Mouse (Mus musculus) cerebellum, postnatal 14 days (tissue): ENCODE results near the gene Ctns.

Experiments used
- DNase-seq, 2 experiments: peaks; one replicate each; pipeline ENCODE4 v3.0.0; 2021; ENCODE audit warnings: mixed read lengths in 2 of 2

Ctns gene

GRCm38 (mm10) chr11:73193047-73193446, 5.8 kb downstream of the Ctns start:
- DNase-seq: peak; percentile 83 to 84

- no peak for DNase-seq
These were observed 11.6 kb downstream of the Ctns start for GRCm38 (mm10) chr11:73187231-73187630.

GRCm38 (mm10) chr11:73185872-73186615, 12.8 kb downstream of the Ctns start:
- no peak for DNase-seq

GRCm38 (mm10) chr11:73177895-73178294, 20.9 kb downstream of the Ctns start:
- no peak for DNase-seq

GRCm38 (mm10) chr11:73177509-73177875, 21.4 kb downstream of the Ctns start:
- DNase-seq: peak in 1 of 2 experiments; percentile 63

GRCm38 (mm10) chr11:73176608-73177508, 22.0 kb downstream of the Ctns start, which contains the start of the genes Emc6 and Tax1bp3:
Gene Emc6 (minus strand): TSS chr11:73177037.
Gene Tax1bp3 (plus strand): TSS chr11:73177083.
- DNase-seq: peak; percentile 97

- DNase-seq: no peak
These were observed 22.7 kb downstream of the Ctns start for GRCm38 (mm10) chr11:73176186-73176585.

GRCm38 (mm10) chr11:73175612-73176011, 23.2 kb downstream of the Ctns start:
- no peak for DNase-seq

- no peak for DNase-seq
These were observed 26.7 kb downstream of the Ctns start for GRCm38 (mm10) chr11:73172186-73172585.

- peak; percentile 74 to 82 for DNase-seq
These were observed 29.6 kb downstream of the Ctns start for GRCm38 (mm10) chr11:73169231-73169630.

GRCm38 (mm10) chr11:73168576-73168975, 30.3 kb downstream of the Ctns start:
- no peak for DNase-seq

GRCm38 (mm10) chr11:73168071-73168470, 30.8 kb downstream of the Ctns start:
- DNase-seq: no peak

GRCm38 (mm10) chr11:73162284-73162683, 36.6 kb downstream of the Ctns start:
- DNase-seq: no peak

GRCm38 (mm10) chr11:73161616-73162015, 37.2 kb downstream of the Ctns start:
- no peak for DNase-seq

- no peak for DNase-seq
These were observed 38.0 kb downstream of the Ctns start for GRCm38 (mm10) chr11:73160811-73161200.

GRCm38 (mm10) chr11:73159957-73160810, 38.7 kb downstream of the Ctns start, which contains the start of gene P2rx5:
Gene P2rx5 (plus strand): TSS chr11:73160421.
- DNase-seq: peak; percentile 32 to 45

- DNase-seq: no peak
These were observed 43.8 kb downstream of the Ctns start for GRCm38 (mm10) chr11:73155071-73155470.

- no peak for DNase-seq
These were observed 50.6 kb downstream of the Ctns start for GRCm38 (mm10) chr11:73148209-73148608.

GRCm38 (mm10) chr11:73146975-73147365, 51.9 kb downstream of the Ctns start:
- no peak for DNase-seq

GRCm38 (mm10) chr11:73146026-73146974, 52.5 kb downstream of the Ctns start:
- DNase-seq: no peak

- DNase-seq: no peak
These were observed 54.6 kb downstream of the Ctns start for GRCm38 (mm10) chr11:73144261-73144681.
